Comparison of ENCODE assay signal across 8 mouse cellular contexts in the genomic region with DNA sequence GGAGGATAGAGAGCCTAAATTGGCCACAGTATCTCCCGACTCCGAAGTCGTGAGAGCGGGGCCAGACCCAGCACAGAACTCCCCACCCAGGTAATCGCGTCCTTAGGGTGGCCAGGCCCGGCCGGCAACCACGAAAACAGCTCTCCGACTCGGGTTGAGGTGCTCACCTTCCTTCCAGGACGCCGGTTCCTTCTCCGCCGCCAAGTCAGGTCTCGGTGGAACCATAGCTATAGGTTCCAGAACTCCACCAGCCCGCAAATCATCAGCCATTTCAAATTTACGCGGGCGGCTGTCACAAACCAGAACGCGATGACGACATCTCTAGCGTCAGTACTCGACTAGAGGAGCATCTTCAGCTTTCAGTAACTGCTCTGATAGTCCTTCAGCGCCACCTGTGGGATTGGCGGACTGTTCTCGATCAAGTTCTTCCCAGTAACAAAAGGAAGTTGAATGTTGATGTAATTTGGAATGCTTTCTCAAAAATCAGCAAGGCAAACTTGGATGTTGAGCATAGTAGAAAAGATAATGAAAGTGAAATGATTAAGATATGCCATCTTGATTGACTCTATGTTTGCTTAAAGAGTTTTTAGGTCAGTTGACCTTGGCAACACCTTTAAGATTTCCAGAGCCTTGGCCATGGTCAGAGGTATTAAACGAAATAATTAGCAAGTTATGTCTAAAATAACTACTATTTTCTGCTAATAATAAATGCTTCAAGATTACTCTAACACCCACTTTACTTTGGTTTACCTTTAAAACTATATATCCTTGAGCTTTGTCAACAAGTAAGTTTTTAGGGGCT. TPM values are rescaled to one million over a fixed set of nuclear protein-coding genes. Genes with fewer than 3 reads are reported as not detected.
DNase-seq lines count a peak whose midpoint lies in the region; ATAC-seq lines count a peak whose summit lies in the region.

Shcbp1 (minus strand) TSS at position 314 of the 802 bp plus-strand sequence.

- peak within 1 kb of the TSS; percentile 81 for H3K4me3 ChIP-seq in intestine, embryonic 14.5 days (ENCODE audit: low read depth, low read length)

- H3K9ac ChIP-seq in intestine, embryonic 14.5 days (ENCODE audit: low read length), result peak within 1 kb of the TSS; percentile 70

- no peaks in the 10 kb centered on the region for H3K9me3 ChIP-seq in intestine, embryonic 14.5 days (ENCODE audit: control insufficient read depth, low read length)

- DNase-seq in adrenal gland, adult 18-20 months (ENCODE audit: low spot score in 2 of 2), result peak; percentile 75 to 85
- DNase-seq in embryo, embryonic 11 days, result peak; percentile 95
- DNase-seq in gastrocnemius, postnatal 25 days, result peak; percentile 79
- DNase-seq in intestine, embryonic 14.5 days (ENCODE audit: low spot score), result peak; percentile 96
- DNase-seq in left cerebral cortex, postnatal 14 days (ENCODE audit: low spot score in 2 of 2), result peak; percentile 93 to 95
- DNase-seq in mesoderm, embryonic 11.5 days (ENCODE audit: low read depth, low spot score), result peak; percentile 90
- DNase-seq in right cerebral cortex, postnatal 36 days (ENCODE audit: low spot score in 2 of 2), result peak; percentile 87 to 93
- peak; percentile 85 for DNase-seq in yolk sac, embryonic 10.5 days (ENCODE audit: low spot score)

- intact Hi-C loops in left cerebral cortex, postnatal 14 days (cut with DNase I), result no loop called here

- no peaks in the 10 kb centered on the region for H3K27me3 ChIP-seq in intestine, embryonic 14.5 days (replicated peaks; ENCODE audit: control insufficient read depth, insufficient read depth, low read length)

- H3K36me3 ChIP-seq in intestine, embryonic 14.5 days (ENCODE audit: control insufficient read depth, insufficient read depth, low read length), result peaks cover 4% of the 10 kb centered on the region; the same call in 1 of the 2 replicates

- 7% methylated on average over 29 of the region's 29 CpGs for WGBS in intestine, embryonic 14.5 days

- peak within 1 kb of the TSS; percentile 64 for H3K4me2 ChIP-seq in intestine, embryonic 14.5 days (ENCODE audit: low read length)

- H3K27ac ChIP-seq in intestine, embryonic 14.5 days (ENCODE audit: low read depth), result no peak within 1 kb of the TSS

- ATAC-seq in intestine, embryonic 14.5 days (replicated peaks; ENCODE audit: low FRiP score, low TSS enrichment, low read depth), result peak; percentile 90

- H3K4me1 ChIP-seq in intestine, embryonic 14.5 days (replicated peaks; ENCODE audit: control insufficient read depth, insufficient read depth, low read length), result peaks cover 9% of the 10 kb centered on the region; the same call in 1 of the 2 replicates

RNA-seq across cellular contexts. Expression of gene Shcbp1, which starts in this region (rescaled TPM):
- total RNA-seq in adrenal gland, adult 18-20 months (2021), result under 1 TPM; 0.19 to 0.53 TPM
- under 1 TPM; 0.20 to 0.54 TPM for total RNA-seq in gastrocnemius, postnatal 25 days (2021)
- polyA plus RNA-seq in intestine, embryonic 14.5 days (2014; fragmentation: Nextera tagmentation; extraction: Ambion mirVana), result 66.2 and 74.2 TPM in 2 replicates
- 1 to 10 TPM; 1.4 to 1.6 TPM for total RNA-seq in left cerebral cortex, postnatal 14 days (2021)

Comparison
In these comparisons a context has a peak if more than half of its experiments do, and no peak if none do; other contexts are left out.
1. Peak in DNase-seq in adrenal gland, adult 18-20 months; RNA of the gene not detected or under 1 TPM.
2. Peak in DNase-seq in gastrocnemius, postnatal 25 days; RNA of the gene not detected or under 1 TPM.